Mouse (Mus musculus) heart, embryonic 14.5 days (tissue): Measurements from ENCODE around the gene Slc35c1. TPM values are rescaled to one million over a fixed set of nuclear protein-coding genes. Genes with fewer than 3 reads are reported as not detected.
A peak's percentile ranks its signal among the peaks of the same experiment; 100 is the strongest.

Experiments used
- ATAC-seq: fragments of 200-750 bp; cut with Nextera tagmentation; 2 replicates; pipeline ENCODE4 v1.8.0; 2017; ENCODE audit warnings: low read depth, moderate TSS enrichment; ENCODE audit not compliant: insufficient number of reproducible peaks, insufficient read depth, low FRiP score
- H3K27ac ChIP-seq, 2 experiments: fragments of 200-500 bp in 1 of 2; fragments of 300-500 bp in 1 of 2; sonication (generic) in 1 of 2; replicated peaks in 1 of 2; 2 replicates each; pipeline ENCODE4 v1.5.1; 2012 to 2014; ENCODE audit warnings: low read depth in 2 of 2, low read length in 2 of 2, control low read depth in 1 of 2, mild to moderate bottlenecking in 1 of 2, mixed read lengths in 1 of 2; ENCODE audit not compliant: control insufficient read depth in 1 of 2, insufficient read depth in 1 of 2
- H3K27me3 ChIP-seq: fragments of 300-500 bp; sonication (generic); 2 replicates; pipeline ENCODE4 v1.6.1; 2014; ENCODE audit warnings: mild to moderate bottlenecking, low read length, control low read depth; ENCODE audit not compliant: control insufficient read depth, insufficient read depth
- H3K36me3 ChIP-seq: fragments of 300-500 bp; sonication (generic); 2 replicates; pipeline ENCODE4 v1.6.1; 2014; ENCODE audit warnings: mild to moderate bottlenecking, control low read depth, low read length, mixed read lengths; ENCODE audit not compliant: control insufficient read depth, insufficient read depth
- H3K4me1 ChIP-seq, 2 experiments: fragments of 200-500 bp in 1 of 2; fragments of 300-500 bp in 1 of 2; sonication (generic) in 1 of 2; 2 replicates each; pipeline ENCODE4 v1.6.1; 2012 to 2014; ENCODE audit warnings: low read length in 2 of 2, control low read depth in 1 of 2, mixed read lengths in 1 of 2; ENCODE audit not compliant: control insufficient read depth in 2 of 2, insufficient read depth in 2 of 2
- H3K4me2 ChIP-seq: fragments of 300-500 bp; sonication (generic); 2 replicates; pipeline ENCODE4 v1.6.1; 2014; ENCODE audit warnings: mild to moderate bottlenecking, low read length
- H3K4me3 ChIP-seq, 2 experiments: fragments of 200-500 bp in 1 of 2; fragments of 300-500 bp in 1 of 2; sonication (generic) in 1 of 2; 2 replicates each; pipeline ENCODE4 v1.5.1; 2012 to 2014; ENCODE audit warnings: low read length in 2 of 2, mild to moderate bottlenecking in 2 of 2, control low read depth in 1 of 2, low read depth in 1 of 2, moderate library complexity in 1 of 2; ENCODE audit not compliant: control insufficient read depth in 1 of 2, insufficient read depth in 1 of 2
- H3K9ac ChIP-seq: fragments of 300-500 bp; sonication (generic); 2 replicates; pipeline ENCODE4 v1.6.1; 2014; ENCODE audit warnings: mild to moderate bottlenecking, low read length
- H3K9me3 ChIP-seq: fragments of 300-500 bp; sonication (generic); 2 replicates; pipeline ENCODE4 v1.6.1; 2016; ENCODE audit warnings: low read length, control low read depth; ENCODE audit not compliant: control insufficient read depth
- WGBS: fragments of 180-500 bp; shearing (Covaris S2); extraction: QIAGEN DNeasy Blood & Tissue Kit; methylation state at CpG from one replicate; pipeline ENCODE4 v1.1.7; 2014; 5-methylcytosine and 5-hydroxymethylcytosine counted together
- polyA plus RNA-seq: library from polyadenylated mRNA; unstranded; fragments of >200 nt; fragmentation: Nextera tagmentation; extraction: Ambion mirVana; gene quantifications from 2 replicates; pipeline ENCODE4 v1.2.1, GENCODE M21; 2014

Gene Slc35c1
- polyA plus RNA-seq, 1 experiment from 2014 or later, result 7.1 TPM

DNA sequence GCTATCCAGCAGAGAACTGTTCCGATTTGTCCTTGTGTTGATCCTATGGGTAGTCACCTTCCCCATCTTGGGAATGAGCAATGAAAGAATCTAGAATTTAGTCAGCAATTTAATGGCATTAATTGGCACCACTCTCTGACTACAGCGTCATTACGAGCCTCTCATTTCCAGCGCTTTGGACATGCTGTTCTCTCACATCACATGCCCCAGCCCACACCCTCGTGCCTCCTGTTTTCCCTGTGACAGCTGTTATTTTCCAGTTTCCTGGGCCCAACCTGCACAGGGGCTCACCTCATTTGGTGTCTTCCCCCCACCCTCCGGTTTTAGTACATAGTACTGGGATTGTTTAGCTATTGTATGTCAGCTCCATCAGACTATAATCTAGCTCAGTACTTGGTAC, 25.3 kb downstream of the Slc35c1 start:
- ATAC-seq, result no peak
- Histone ChIP-seq H3K9me3 (peaks cover 3% of the 10 kb centered on the region; the same call in 1 of the 2 replicates), H3K4me1 (peaks cover 23 to 37% of the 10 kb centered on the region in 2 experiments), H3K4me2 (peak overlapping the region; percentile 93; the same call in 1 of the 2 replicates), H3K27ac (no peak overlapping the region), H3K36me3 (no peaks in the 10 kb centered on the region), H3K27me3 (peaks cover 6% of the 10 kb centered on the region), H3K9ac (no peak overlapping the region), H3K4me3 (no peak overlapping the region)
- WGBS, result 48% methylated on average over 6 of the region's 6 CpGs

DNA sequence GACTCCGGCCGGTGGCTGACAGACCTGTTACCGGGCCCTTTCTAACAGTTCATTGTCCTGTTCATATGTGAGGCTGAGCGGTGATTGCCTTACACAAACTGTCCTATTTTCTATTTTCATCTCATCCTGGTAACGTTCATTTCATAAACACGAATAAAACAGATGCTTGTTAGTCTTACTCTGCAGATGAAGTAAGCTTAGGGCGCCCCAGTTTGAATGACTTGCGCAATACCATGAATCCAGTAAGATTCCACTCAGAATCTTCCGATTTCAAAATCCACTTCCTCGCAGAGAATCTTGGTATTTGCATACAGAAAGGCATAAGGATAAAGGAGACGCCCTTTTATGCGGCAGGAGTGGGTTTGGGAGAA, 26.0 kb downstream of the Slc35c1 start:
- peak overlapping the region; percentile 93 for H3K4me2 ChIP-seq
- H3K4me1 ChIP-seq, result peaks cover 30 to 44% of the 10 kb centered on the region in 2 experiments
- no peak overlapping the region for H3K27ac ChIP-seq
- peaks cover 3% of the 10 kb centered on the region; the same call in 1 of the 2 replicates for H3K9me3 ChIP-seq
- no peak for ATAC-seq
- WGBS, result 8% methylated on average over 12 of the region's 12 CpGs
- peak overlapping the region; percentile 38 for H3K9ac ChIP-seq
- peaks cover 6% of the 10 kb centered on the region for H3K27me3 ChIP-seq
- H3K4me3 ChIP-seq, result peak overlapping the region; percentile 47 to 76
- no peaks in the 10 kb centered on the region for H3K36me3 ChIP-seq

- H3K4me2 ChIP-seq, result peak within 1 kb of the TSS; percentile 93
- H3K4me1 ChIP-seq, result peaks cover 32 to 46% of the 10 kb centered on the region in 2 experiments
- H3K27me3 ChIP-seq, result peaks cover 6% of the 10 kb centered on the region
- ATAC-seq, result peak; percentile 99
- H3K4me3 ChIP-seq, result peak within 1 kb of the TSS; percentile 76 to 93
- peak within 1 kb of the TSS; percentile 88 for H3K9ac ChIP-seq
- H3K27ac ChIP-seq, result peak within 1 kb of the TSS; percentile 53 to 56; a peak in 3 of 4 replicates
- WGBS, result under 1% methylated on average over 76 of the region's 76 CpGs
- H3K9me3 ChIP-seq, result peaks cover 3% of the 10 kb centered on the region; the same call in 1 of the 2 replicates
- H3K36me3 ChIP-seq, result no peaks in the 10 kb centered on the region
These were observed 26.6 kb downstream of the Slc35c1 start, which contains the start of gene Cry2 for GRCm38 (mm10) chr2:92433578-92434374. Gene Cry2, minus strand, starts transcription at chr2:92434043.

DNA sequence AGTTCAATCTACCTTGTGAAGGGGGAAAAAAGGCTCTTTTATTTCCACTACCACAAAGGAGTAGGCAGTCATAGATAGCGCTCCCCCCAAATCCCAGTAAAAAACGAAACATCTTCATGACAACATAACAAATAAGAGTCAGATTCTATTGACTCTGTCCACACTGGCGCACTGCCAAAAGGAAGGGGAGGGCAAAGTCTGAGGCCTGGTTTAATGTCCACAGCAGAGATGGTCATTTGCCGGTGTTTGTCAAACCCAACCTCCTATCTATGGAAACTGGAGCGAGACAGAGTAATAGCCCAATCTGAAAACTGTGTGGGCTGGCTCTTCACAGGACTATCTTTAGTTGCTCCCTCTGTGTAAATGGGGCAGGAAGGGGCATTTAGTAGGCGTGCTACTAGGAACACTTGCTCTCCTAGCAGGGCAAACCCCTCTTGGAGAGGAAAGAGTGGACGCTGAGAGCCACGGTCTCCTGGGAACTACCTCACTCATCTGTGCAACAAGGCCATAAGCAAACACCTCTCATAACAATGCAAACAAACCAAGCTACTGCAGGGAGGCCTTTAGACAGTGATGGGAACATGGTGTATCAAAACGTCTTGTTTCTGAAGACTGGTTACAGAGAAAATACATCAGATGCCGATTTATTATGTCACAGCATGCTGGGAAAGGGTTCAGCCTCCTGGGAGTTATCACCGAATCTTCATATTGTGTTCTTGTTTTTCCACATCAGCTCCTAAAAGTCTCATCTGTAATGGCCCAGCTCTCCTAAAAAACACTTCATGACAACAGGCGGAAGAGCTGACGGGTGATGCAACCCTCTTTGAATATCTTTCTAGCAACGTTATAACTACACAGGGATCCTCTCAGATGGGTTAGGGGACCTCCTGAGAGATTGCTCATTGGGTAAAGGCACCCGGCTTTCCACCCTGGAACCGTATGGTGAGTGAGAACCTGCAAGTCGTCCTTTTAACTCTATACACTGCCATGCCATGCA, 27.7 kb downstream of the Slc35c1 start:
- peak overlapping the region; percentile 76 to 93 for H3K4me3 ChIP-seq
- peaks cover 6% of the 10 kb centered on the region; the same call in 1 of the 2 replicates for H3K27me3 ChIP-seq
- H3K4me1 ChIP-seq, result peaks cover 39 to 56% of the 10 kb centered on the region in 2 experiments
- H3K9ac ChIP-seq, result peak overlapping the region; percentile 88
- H3K27ac ChIP-seq, result no peak overlapping the region; a peak in 1 of 4 replicates
- ATAC-seq, result no peak
- no peaks in the 10 kb centered on the region for H3K36me3 ChIP-seq
- H3K4me2 ChIP-seq, result peak overlapping the region; percentile 93
- peaks cover 3% of the 10 kb centered on the region; the same call in 1 of the 2 replicates for H3K9me3 ChIP-seq
- 42% methylated on average over 17 of the region's 17 CpGs for WGBS

GRCm38 (mm10) chr2:92431611-92432179, 28.6 kb downstream of the Slc35c1 start:
- peaks cover 6% of the 10 kb centered on the region; the same call in 1 of the 2 replicates for H3K27me3 ChIP-seq
- peak overlapping the region; percentile 21 to 76 for H3K4me3 ChIP-seq
- ATAC-seq, result no peak
- peak overlapping the region; percentile 64 for H3K9ac ChIP-seq
- peaks cover 3% of the 10 kb centered on the region; the same call in 1 of the 2 replicates for H3K9me3 ChIP-seq
- H3K4me1 ChIP-seq, result peaks cover 40 to 64% of the 10 kb centered on the region in 2 experiments
- H3K36me3 ChIP-seq, result no peaks in the 10 kb centered on the region
- H3K27ac ChIP-seq, result peak overlapping the region; percentile 3 to 61; a peak in 3 of 4 replicates
- peak overlapping the region; percentile 93 for H3K4me2 ChIP-seq
- WGBS, result 25% methylated on average over 11 of the region's 11 CpGs

DNA sequence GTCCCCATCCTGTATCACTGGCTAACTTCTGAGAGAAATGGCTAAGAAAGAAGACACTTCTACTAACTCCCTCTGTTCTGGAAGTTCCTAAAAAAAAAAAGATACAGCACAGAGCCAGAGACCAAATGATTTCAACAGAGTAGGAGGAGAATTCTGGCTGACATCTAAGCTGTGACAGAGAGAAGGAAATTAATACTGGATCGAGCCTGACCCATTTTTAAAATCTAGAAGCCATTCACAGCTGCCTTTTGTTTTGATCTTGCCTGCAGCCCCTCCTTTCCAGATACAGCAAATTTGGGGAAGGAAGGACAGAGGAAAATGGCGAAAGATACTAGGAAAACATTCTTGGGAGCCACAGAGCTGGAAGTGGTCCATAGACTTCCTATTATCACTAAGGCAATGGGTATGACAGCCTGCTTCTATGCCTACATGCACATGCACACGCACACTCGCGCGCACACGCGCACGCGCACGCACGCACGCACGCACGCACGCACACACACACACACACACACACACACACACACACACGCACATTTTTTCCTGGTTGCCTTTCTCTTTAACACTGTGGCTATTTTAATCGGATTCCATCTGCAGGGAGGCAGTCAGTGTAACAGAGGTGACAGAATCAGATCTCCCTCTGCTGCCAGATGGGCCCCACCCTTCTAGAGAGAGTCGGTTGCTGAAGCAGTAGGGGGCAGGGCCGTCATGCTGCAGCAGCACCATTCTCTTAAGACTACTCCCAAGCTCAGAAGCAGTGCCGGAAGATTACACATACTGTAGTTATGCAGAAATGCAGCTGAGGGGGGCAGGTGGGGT, 29.4 kb downstream of the Slc35c1 start:
- Histone ChIP-seq H3K9me3 (no peaks in the 10 kb centered on the region), H3K4me2 (peak overlapping the region; percentile 93), H3K4me3 (peak overlapping the region; percentile 21 to 76), H3K9ac (peak overlapping the region; percentile 64), H3K36me3 (peaks cover under 1% of the 10 kb centered on the region; the same call in 1 of the 2 replicates), H3K27ac (peak overlapping the region; percentile 28 to 61), H3K4me1 (peaks cover 43 to 66% of the 10 kb centered on the region in 2 experiments), H3K27me3 (peaks cover 4% of the 10 kb centered on the region; the same call in 1 of the 2 replicates)
- ATAC-seq, result no peak
- 43% methylated on average over 21 of the region's 21 CpGs for WGBS
